Mouse (Mus musculus) G1E (cell line): ENCODE measurements around the gene Gm6993.

Experiments
- CTCF ChIP-seq: IDR thresholded peaks from 2 replicates; pipeline ENCODE4 v1.5.1; 2012; ENCODE audit warnings: low read depth, low read length, inconsistent platforms, mixed read lengths
- GATA1 ChIP-seq: IDR thresholded peaks from 2 replicates; pipeline ENCODE4 v1.6.1; 2012; ENCODE audit warnings: borderline replicate concordance, low read length, inconsistent platforms, mixed read lengths
- POLR2AphosphoS5 ChIP-seq: IDR thresholded peaks from 2 replicates; pipeline ENCODE4 v1.6.1; 2012; ENCODE audit warnings: low read depth, low read length, inconsistent platforms; ENCODE audit not compliant: insufficient replicate concordance

- TF ChIP-seq CTCF (no peak), GATA1 (no peak), POLR2AphosphoS5 (no peak)
These were observed 23.4 kb downstream of the Gm6993 start for GRCm38 (mm10) chr12:31263921-31264320.
